8 mouse cellular contexts compared by ENCODE assay signal in genomic region chr4:62359256-62359775, GRCm38 (mm10). TPM values are rescaled to one million over a fixed set of nuclear protein-coding genes. Genes with fewer than 3 reads are reported as not detected.
DNase-seq lines count a peak whose midpoint lies in the region; ATAC-seq lines count a peak whose summit lies in the region.

No protein-coding gene starts in this region.

- no peak for ATAC-seq in CD4-positive, CD25-positive, alpha-beta regulatory T cell, adult 4 months
- no peak for ATAC-seq in forebrain, embryonic 12.5 days (ENCODE audit: low FRiP score)
- no peak for ATAC-seq in liver, embryonic 13.5 days (ENCODE audit: low read depth)

- 53% methylated on average over 7 of the region's 7 CpGs for WGBS in forebrain, embryonic 12.5 days
- 22% methylated on average over 7 of the region's 7 CpGs for WGBS in liver, embryonic 13.5 days (ENCODE audit: insufficient replicate concordance)

- H3K27me3 ChIP-seq in forebrain, embryonic 12.5 days, result no peaks in the 10 kb centered on the region
- H3K27me3 ChIP-seq in liver, embryonic 13.5 days, result no peaks in the 10 kb centered on the region

- H3K4me3 ChIP-seq in forebrain, embryonic 12.5 days (replicated peaks), result peak overlapping the region; percentile 71
- H3K4me3 ChIP-seq in liver, embryonic 13.5 days (replicated peaks), result peak overlapping the region; percentile 89

- peak; percentile 8 for DNase-seq in CD4-positive, CD25-positive, alpha-beta regulatory T cell, adult 2 months (ENCODE audit: low read depth, low spot score)
- DNase-seq in 3134 (ENCODE audit: extremely low read depth, insufficient read length, low spot score), result peak; percentile 40
- no peak for DNase-seq in liver, embryonic 13.5 days
- DNase-seq in ovary, adult 18-20 months (ENCODE audit: low spot score), result no peak
- no peak for DNase-seq in right cerebral cortex, postnatal 36 days (ENCODE audit: low spot score in 2 of 2)
- DNase-seq in cerebellum, adult 8-10 months, result no peak

- no peak overlapping the region for H3K27ac ChIP-seq in forebrain, embryonic 12.5 days
- H3K27ac ChIP-seq in liver, embryonic 13.5 days, result peak overlapping the region; percentile 85

- H3K36me3 ChIP-seq in forebrain, embryonic 12.5 days (replicated peaks), result no peaks in the 10 kb centered on the region
- H3K36me3 ChIP-seq in liver, embryonic 13.5 days, result peaks cover 9% of the 10 kb centered on the region

- H3K9me3 ChIP-seq in forebrain, embryonic 12.5 days, result no peaks in the 10 kb centered on the region
- no peaks in the 10 kb centered on the region for H3K9me3 ChIP-seq in liver, embryonic 13.5 days (replicated peaks)

- peaks cover 25% of the 10 kb centered on the region for H3K4me1 ChIP-seq in forebrain, embryonic 12.5 days
- H3K4me1 ChIP-seq in liver, embryonic 13.5 days (replicated peaks), result peaks cover 44% of the 10 kb centered on the region

- peak overlapping the region; percentile 72 for H3K9ac ChIP-seq in forebrain, embryonic 12.5 days
- H3K9ac ChIP-seq in liver, embryonic 13.5 days, result peak overlapping the region; percentile 88

- peak overlapping the region; percentile 66 for H3K4me2 ChIP-seq in forebrain, embryonic 12.5 days
- peak overlapping the region; percentile 76 for H3K4me2 ChIP-seq in liver, embryonic 13.5 days

RNA-seq across cellular contexts. Expression of gene Fkbp15, which starts 1.0 kb away (rescaled TPM):
- polyA plus RNA-seq in CD4-positive, CD25-positive, alpha-beta regulatory T cell, adult 4 months (2017; shearing (Covaris generic)), result 10 to 100 TPM; 41.5 to 49.5 TPM
- 23.7 and 24.0 TPM in 2 replicates for polyA plus RNA-seq in forebrain, embryonic 12.5 days (2016; fragmentation: Nextera tagmentation; extraction: Ambion mirVana)
- 15.5 and 15.7 TPM in 2 replicates for polyA plus RNA-seq in liver, embryonic 13.5 days (2015; fragmentation: Nextera tagmentation; extraction: Ambion mirVana)

RNA-seq across cellular contexts. Expression of gene Slc31a1, which starts 1.2 kb away (rescaled TPM):
- 10 to 100 TPM in 1 of 2 experiments, 1 to 10 TPM in 1; 7.3 to 11.7 TPM for polyA plus RNA-seq in CD4-positive, CD25-positive, alpha-beta regulatory T cell, adult 4 months (2017; shearing (Covaris generic))
- polyA plus RNA-seq in forebrain, embryonic 12.5 days (2016; fragmentation: Nextera tagmentation; extraction: Ambion mirVana), result 48.7 and 49.0 TPM in 2 replicates
- polyA plus RNA-seq in liver, embryonic 13.5 days (2015; fragmentation: Nextera tagmentation; extraction: Ambion mirVana), result 39.0 and 48.8 TPM in 2 replicates

RNA-seq across cellular contexts. Expression of gene Cdc26, which starts 49.1 kb away (rescaled TPM):
- polyA plus RNA-seq in CD4-positive, CD25-positive, alpha-beta regulatory T cell, adult 4 months (2017; shearing (Covaris generic)), result 10 to 100 TPM; 72.0 to 90.4 TPM
- polyA plus RNA-seq in forebrain, embryonic 12.5 days (2016; fragmentation: Nextera tagmentation; extraction: Ambion mirVana), result 173 and 178 TPM in 2 replicates
- 77.7 and 97.1 TPM in 2 replicates for polyA plus RNA-seq in liver, embryonic 13.5 days (2015; fragmentation: Nextera tagmentation; extraction: Ambion mirVana)

RNA-seq across cellular contexts. Expression of gene Prpf4, which starts 49.3 kb away (rescaled TPM):
- 10 to 100 TPM; 20.3 to 28.5 TPM for polyA plus RNA-seq in CD4-positive, CD25-positive, alpha-beta regulatory T cell, adult 4 months (2017; shearing (Covaris generic))
- 25.8 and 27.8 TPM in 2 replicates for polyA plus RNA-seq in forebrain, embryonic 12.5 days (2016; fragmentation: Nextera tagmentation; extraction: Ambion mirVana)
- 13.1 and 15.2 TPM in 2 replicates for polyA plus RNA-seq in liver, embryonic 13.5 days (2015; fragmentation: Nextera tagmentation; extraction: Ambion mirVana)

Comparison
In these comparisons a context has a peak if more than half of its experiments do, and no peak if none do; other contexts are left out.
1. DNase-seq: peak in CD4-positive, CD25-positive, alpha-beta regulatory T cell, adult 2 months (single experiment) and 3134 (single experiment); none in liver, embryonic 13.5 days (single experiment), ovary, adult 18-20 months (single experiment), right cerebral cortex, postnatal 36 days (0 of 2) and cerebellum, adult 8-10 months (single experiment).